Mouse (Mus musculus) Patski (cell line): ENCODE measurements around the gene Meis2. TPM values are rescaled to one million over a fixed set of nuclear protein-coding genes. Genes with fewer than 3 reads are reported as not detected.

Source experiments
- ATAC-seq: fragments of 100-300 bp; one replicate; pipeline ENCODE4 v1.8.0; 2021
- CTCF ChIA-PET: fragments of 350-600 bp; sonication (Branson Sonifier 250); formaldehyde crosslinking; loops from one replicate; lab custom pipeline; 2022; ENCODE audit warnings: inconsistent platforms; lab: Charles Lee
- POLR2A ChIA-PET: fragments of 350-600 bp; sonication (Branson Sonifier 250); formaldehyde crosslinking; loops from one replicate; lab custom pipeline; 2022; ENCODE audit warnings: antibody characterized with exemption, inconsistent platforms; lab: Charles Lee
- DNase-seq: peaks from one replicate; pipeline ENCODE4 v3.0.0-alpha.2; 2011; ENCODE audit warnings: low read depth, low spot score
- H3K27me3 ChIP-seq: fragments of 371-371 bp; one replicate; pipeline ENCODE4 v1.5.1; 2021
- CTCF ChIP-seq: fragments of 100-300 bp; IDR thresholded peaks from one replicate; pipeline ENCODE4 v1.5.1; 2021
- in situ Hi-C: fragments of 300-500 bp; cut with MboI; formaldehyde crosslinking; loops from 3 replicates; pipeline ENCODE4 v1.11.1; 2018; ENCODE audit warnings: low pct_unique_long_range_greater_than_20kb, mixed read lengths
- polyA plus RNA-seq: library from polyadenylated mRNA; unstranded; gene quantifications from one replicate; pipeline ENCODE4 v1.2.3, GENCODE M21; 2021

The Meis2 gene
- polyA plus RNA-seq, 1 experiment from 2014 or later = 52.9 TPM

GRCm38 (mm10) chr2:116053931-116054330, 11.7 kb downstream of the Meis2 start:
- in situ Hi-C loops = loop anchor here (25.0 kb wide), 1 partner anchor 1083 kb away; no protein-coding TSS in a partner anchor
- ATAC-seq (no peak), DNase-seq (no peak)
- ChIA-PET POLR2A (no interaction called here), CTCF (interaction anchor here (1.4 kb wide), 1 partner anchor 31 kb away, joined by 4 read pairs; no protein-coding TSS in a partner anchor)
- TF ChIP-seq CTCF = no peak
- no peaks in the 10 kb centered on the region for H3K27me3 ChIP-seq

DNA sequence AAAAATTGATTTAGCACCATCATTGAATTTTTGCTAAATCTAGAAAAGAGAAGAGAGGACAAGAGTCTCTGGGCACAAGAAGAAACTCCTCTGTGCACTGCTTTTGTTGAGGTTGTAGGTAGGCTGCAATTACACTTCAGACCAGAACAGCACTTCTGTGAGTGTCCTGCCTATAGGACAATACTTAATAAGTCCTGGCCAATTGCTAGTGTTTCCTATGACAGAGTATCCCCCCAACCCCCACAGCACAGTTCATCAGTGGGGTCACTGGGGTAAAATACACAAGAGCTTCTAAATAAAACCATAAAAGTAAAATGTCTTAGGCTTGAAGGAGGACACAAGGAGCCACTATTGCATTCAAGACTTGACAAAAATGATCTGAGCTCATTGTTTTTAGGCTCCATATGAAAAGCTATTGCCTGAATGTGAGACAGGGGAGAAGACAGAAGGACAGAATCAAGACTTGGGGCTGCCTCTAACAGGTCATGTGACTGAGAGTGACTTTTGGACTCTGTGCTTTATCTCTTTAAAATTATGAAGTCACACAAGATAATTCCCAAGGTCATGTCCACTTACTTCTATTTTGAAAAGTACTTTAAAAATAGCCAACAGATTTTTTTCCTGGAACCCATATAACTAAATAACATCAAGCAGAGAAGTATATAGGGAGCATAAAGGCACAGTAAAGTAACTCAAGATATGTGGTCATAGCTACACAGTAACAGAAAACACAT, 12.8 kb downstream of the Meis2 start:
- no peak for DNase-seq
- ATAC-seq = no peak
- in situ Hi-C loops = loop anchor here (25.0 kb wide), 1 partner anchor 1084 kb away; no protein-coding TSS in a partner anchor
- no peak for TF ChIP-seq CTCF
- no peaks in the 10 kb centered on the region for H3K27me3 ChIP-seq
- POLR2A ChIA-PET = interaction anchor here (1.3 kb wide), 1 partner anchor 8 kb away, joined by 3 read pairs; no protein-coding TSS in a partner anchor
- CTCF ChIA-PET = interaction anchor here (1.4 to 2.0 kb wide), 2 partner anchors 32 to 43 kb away, joined by 4 read pairs; no protein-coding TSS in a partner anchor

DNA sequence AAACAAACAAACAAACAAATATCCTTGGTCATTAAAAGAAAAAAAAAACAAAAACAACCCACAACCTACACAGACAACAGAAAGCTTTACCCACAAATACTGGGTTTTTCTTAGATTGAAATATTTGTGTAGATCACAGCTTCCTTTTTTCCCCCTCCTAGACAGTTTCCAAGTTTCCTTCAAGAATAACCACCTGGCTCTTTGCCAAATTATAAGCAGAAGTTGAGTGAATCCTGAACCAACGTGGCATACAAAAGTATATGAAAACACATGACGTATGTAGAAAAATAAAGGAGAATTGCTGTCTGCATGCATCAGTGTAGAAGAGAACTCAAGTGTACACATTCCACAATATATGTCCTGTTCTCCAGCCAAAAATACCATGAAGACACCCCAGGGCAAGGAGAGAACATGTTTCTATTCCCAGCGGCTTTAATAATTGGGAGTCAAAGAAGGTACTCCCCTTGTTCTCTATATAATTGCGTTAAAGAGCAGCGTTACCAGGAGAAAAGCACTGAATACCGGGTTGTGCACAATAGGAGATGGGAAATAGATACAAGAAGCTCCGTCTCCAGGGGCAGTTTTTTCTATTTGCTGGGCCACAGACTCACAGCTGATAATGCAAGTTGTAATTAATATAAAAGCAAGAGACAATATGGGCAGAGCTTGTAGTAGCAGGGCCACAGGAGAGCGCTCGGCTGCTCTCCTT, 13.6 kb downstream of the Meis2 start:
- DNase-seq (no peak), ATAC-seq (no peak)
- CTCF ChIA-PET = interaction anchor here (1.7 to 2.0 kb wide), 2 partner anchors 11 to 42 kb away, joined by 4 read pairs; no protein-coding TSS in a partner anchor
- no peak for TF ChIP-seq CTCF
- POLR2A ChIA-PET = interaction anchor here (1.3 kb wide), 1 partner anchor 9 kb away, joined by 3 read pairs; no protein-coding TSS in a partner anchor
- no peaks in the 10 kb centered on the region for H3K27me3 ChIP-seq
- in situ Hi-C loops = loop anchor here (25.0 kb wide), 1 partner anchor 1085 kb away; no protein-coding TSS in a partner anchor

- ChIA-PET POLR2A (interaction anchor here (1.8 kb wide), 1 partner anchor 15 kb away, joined by 6 read pairs; the partner anchor contains the start of gene Meis2), CTCF (interaction anchor here (1.6 to 2.2 kb wide), 2 partner anchors 10 to 13 kb away, joined by 4 to 5 read pairs; no protein-coding TSS in a partner anchor)
- in situ Hi-C loops = loop anchor here (25.0 kb wide), 1 partner anchor 1088 kb away; no protein-coding TSS in a partner anchor
- no peak for TF ChIP-seq CTCF
- no peaks in the 10 kb centered on the region for H3K27me3 ChIP-seq
- DNase-seq (no peak), ATAC-seq (no peak)
These were observed 15.9 kb downstream of the Meis2 start for GRCm38 (mm10) chr2:116049710-116050109.

- TF ChIP-seq CTCF = no peak
- in situ Hi-C loops = no loop called here
- ATAC-seq (no peak), DNase-seq (no peak)
- ChIA-PET POLR2A (interaction anchor here (0.5 kb wide), 1 partner anchor 444 kb away, joined by 3 read pairs; no protein-coding TSS in a partner anchor), CTCF (interaction anchor here (1.3 to 2.2 kb wide), 3 partner anchors 8 to 11 kb away, joined by 3 to 5 read pairs (median 3); no protein-coding TSS in a partner anchor)
- H3K27me3 ChIP-seq = no peaks in the 10 kb centered on the region
These were observed 18.3 kb downstream of the Meis2 start for GRCm38 (mm10) chr2:116047365-116047764.

DNA sequence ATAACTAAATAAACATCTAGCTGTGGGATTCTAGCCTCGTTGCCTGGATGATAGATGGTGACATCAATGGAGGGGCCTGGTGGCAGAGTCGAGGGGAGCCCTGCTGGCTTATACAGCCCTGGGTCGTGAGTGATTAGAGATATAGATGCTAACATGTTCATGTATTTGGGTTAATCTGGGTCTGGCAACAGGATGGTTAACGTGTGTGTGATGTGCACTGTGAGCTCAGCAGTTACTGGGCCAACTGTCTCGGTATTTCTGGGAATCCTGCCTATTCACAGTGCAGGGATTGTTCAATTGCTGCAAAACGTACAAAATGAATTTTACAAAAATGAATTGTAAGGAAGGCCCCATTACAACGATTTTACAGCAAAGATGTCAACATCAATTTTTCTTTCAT, 20.6 kb downstream of the Meis2 start:
- in situ Hi-C loops = no loop called here
- H3K27me3 ChIP-seq = no peaks in the 10 kb centered on the region
- no peak for DNase-seq
- ChIA-PET POLR2A (interaction anchor here (0.8 kb wide), 1 partner anchor 21 kb away, joined by 3 read pairs; no protein-coding TSS in a partner anchor), CTCF (interaction anchor here (1.3 kb wide), 1 partner anchor 18 kb away, joined by 3 read pairs; no protein-coding TSS in a partner anchor)
- no peak for ATAC-seq
- TF ChIP-seq CTCF = no peak

DNA sequence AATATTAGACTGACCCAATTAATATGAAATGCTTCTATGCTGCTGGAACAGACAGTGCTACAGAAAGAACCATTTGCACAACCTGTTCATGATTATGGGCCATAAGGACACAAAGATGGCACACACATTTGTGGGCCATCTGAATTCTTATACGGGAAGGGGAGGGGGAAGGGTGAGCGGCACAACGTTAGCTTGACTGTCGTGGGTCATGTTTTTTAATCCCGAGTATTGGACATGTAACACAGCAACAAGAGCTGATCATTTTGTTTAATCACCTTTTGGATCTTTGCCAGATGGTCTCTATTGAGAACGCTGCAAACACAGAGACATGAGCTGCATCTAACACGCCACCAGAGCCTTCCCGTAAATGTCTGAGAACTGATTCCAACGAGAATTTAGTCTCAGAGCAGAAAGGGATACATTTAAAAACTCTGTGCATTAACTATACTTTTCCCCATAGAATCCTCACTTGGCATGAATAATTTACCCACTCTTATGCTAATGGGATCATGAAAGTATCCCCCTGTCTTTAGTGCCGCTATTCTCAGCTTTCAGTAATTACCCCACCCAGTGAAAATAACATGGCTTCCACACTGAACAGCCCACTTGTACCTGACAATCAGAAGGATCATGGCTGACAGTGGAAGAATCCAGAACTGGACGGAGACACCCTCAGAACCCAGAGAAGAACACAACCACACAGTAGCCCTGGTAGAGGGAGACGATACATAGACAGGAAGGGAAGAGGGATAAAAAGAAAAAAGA, 22.5 kb downstream of the Meis2 start:
- DNase-seq (no peak), ATAC-seq (no peak)
- no peak for TF ChIP-seq CTCF
- ChIA-PET CTCF (no interaction called here), POLR2A (interaction anchor here (0.6 kb wide), 1 partner anchor 12 kb away, joined by 3 read pairs; no protein-coding TSS in a partner anchor)
- in situ Hi-C loops = no loop called here
- no peaks in the 10 kb centered on the region for H3K27me3 ChIP-seq

GRCm38 (mm10) chr2:116042447-116042846, 23.2 kb downstream of the Meis2 start:
- in situ Hi-C loops = no loop called here
- TF ChIP-seq CTCF = no peak
- CTCF ChIA-PET = no interaction called here
- ATAC-seq (no peak), DNase-seq (no peak)
- POLR2A ChIA-PET = interaction anchor here (0.6 kb wide), 1 partner anchor 13 kb away, joined by 3 read pairs; no protein-coding TSS in a partner anchor
- no peaks in the 10 kb centered on the region for H3K27me3 ChIP-seq

DNA sequence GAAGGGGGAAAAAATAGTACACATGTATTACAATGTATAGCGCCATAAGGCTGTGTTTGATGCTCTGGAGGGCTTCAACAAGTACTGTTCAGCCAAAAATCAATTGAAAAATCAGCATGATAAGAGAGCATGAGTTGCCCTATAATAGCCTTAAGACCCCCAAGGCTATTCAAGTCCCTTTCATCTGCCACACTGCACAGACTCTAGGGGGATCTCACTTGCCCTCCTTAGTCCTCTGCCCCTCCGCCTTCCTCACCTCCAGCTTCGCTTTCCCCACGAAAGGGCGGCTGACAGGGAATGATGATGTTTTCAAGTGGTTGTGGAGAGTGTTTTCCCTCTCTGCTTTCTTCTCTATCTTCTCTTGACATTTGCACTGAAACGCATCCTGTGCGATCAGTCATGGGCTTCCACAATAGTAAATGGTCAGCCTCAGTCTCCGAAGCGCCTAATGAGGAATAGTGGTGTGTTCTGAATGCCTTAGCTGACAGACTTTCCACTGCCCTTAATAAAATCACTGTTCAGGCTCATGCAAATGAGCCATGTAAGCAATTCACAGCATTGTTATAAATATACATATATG, 23.9 kb downstream of the Meis2 start:
- DNase-seq (no peak), ATAC-seq (no peak)
- TF ChIP-seq CTCF = no peak
- ChIA-PET POLR2A (no interaction called here), CTCF (no interaction called here)
- no peaks in the 10 kb centered on the region for H3K27me3 ChIP-seq
- in situ Hi-C loops = no loop called here
